Mouse (Mus musculus) testis, adult 2 months (tissue): ENCODE results near the gene Arl13a. TPM values are rescaled to one million over a fixed set of nuclear protein-coding genes. Genes with fewer than 3 reads are reported as not detected.
A peak's percentile ranks its signal among the peaks of the same experiment; 100 is the strongest.

Experiments used
- H3K27ac ChIP-seq: fragments of 200-500 bp; 2 replicates; pipeline ENCODE4 v1.5.1; 2012; ENCODE audit warnings: low read depth, low read length; ENCODE audit not compliant: control insufficient read depth, insufficient read depth
- H3K27me3 ChIP-seq: fragments of 200-500 bp; 2 replicates; pipeline ENCODE4 v1.6.1; 2012; ENCODE audit warnings: mild to moderate bottlenecking, low read length, moderate library complexity; ENCODE audit not compliant: control insufficient read depth, insufficient read depth
- H3K36me3 ChIP-seq: fragments of 200-500 bp; 2 replicates; pipeline ENCODE4 v1.6.1; 2012; ENCODE audit warnings: mild to moderate bottlenecking, low read length; ENCODE audit not compliant: control insufficient read depth, insufficient read depth
- H3K4me1 ChIP-seq: fragments of 200-500 bp; 2 replicates; pipeline ENCODE4 v1.6.1; 2012; ENCODE audit warnings: low read length; ENCODE audit not compliant: control insufficient read depth, insufficient read depth
- H3K4me3 ChIP-seq: fragments of 200-500 bp; 2 replicates; pipeline ENCODE4 v1.5.1; 2012; ENCODE audit warnings: low read depth, mild to moderate bottlenecking, low read length, moderate library complexity, mixed read lengths; ENCODE audit not compliant: control insufficient read depth
- CTCF ChIP-seq: fragments of 200-500 bp; IDR thresholded peaks from 2 replicates; pipeline ENCODE4 v1.5.1; 2012; ENCODE audit warnings: low read depth, mild to moderate bottlenecking, inconsistent platforms, low read length, moderate library complexity; ENCODE audit not compliant: control insufficient read depth, insufficient read depth, insufficient replicate concordance
- POLR2A ChIP-seq: fragments of 200-500 bp; IDR thresholded peaks from 2 replicates; pipeline ENCODE4 v1.6.1; 2012; ENCODE audit warnings: low read depth, mild to moderate bottlenecking, inconsistent platforms, low read length, moderate library complexity; ENCODE audit not compliant: control insufficient read depth
- polyA plus RNA-seq: library from polyadenylated mRNA; depleted of rRNA; stranded (reverse); fragments of >200 nt; gene quantifications from 2 replicates; pipeline ENCODE4 v1.2.3, GENCODE M21; 2012

The Arl13a gene
- polyA plus RNA-seq, 1 experiment, result 14.0 TPM

GRCm38 (mm10) chrX:134162826-134163225 is 24.5 kb upstream of the Arl13a start:
- H3K27me3 ChIP-seq, result no peaks in the 10 kb centered on the region

GRCm38 (mm10) chrX:134163484-134163883 is 23.8 kb upstream of the Arl13a start:
- H3K27me3 ChIP-seq, result no peaks in the 10 kb centered on the region
- no peaks in the 10 kb centered on the region for H3K36me3 ChIP-seq
- TF ChIP-seq CTCF (no peak), POLR2A (no peak)
- H3K4me1 ChIP-seq, result peaks cover 3% of the 10 kb centered on the region; the same call in 1 of the 2 replicates
- H3K4me3 ChIP-seq, result no peak overlapping the region
- H3K27ac ChIP-seq, result no peak overlapping the region

More at GRCm38 (mm10) chrX:134162826-134163225, 24.5 kb upstream of the Arl13a start:
- TF ChIP-seq CTCF, result no peak
- TF ChIP-seq POLR2A, result no peak
- no peaks in the 10 kb centered on the region for H3K36me3 ChIP-seq
- peak overlapping the region; percentile 5 for H3K4me3 ChIP-seq
- peaks cover 3% of the 10 kb centered on the region; the same call in 1 of the 2 replicates for H3K4me1 ChIP-seq
- no peak overlapping the region for H3K27ac ChIP-seq

- no peak for TF ChIP-seq POLR2A
- TF ChIP-seq CTCF, result no peak
- no peaks in the 10 kb centered on the region for H3K4me1 ChIP-seq
- no peaks in the 10 kb centered on the region for H3K27me3 ChIP-seq
- H3K36me3 ChIP-seq, result no peaks in the 10 kb centered on the region
- H3K4me3 ChIP-seq, result no peak overlapping the region
- H3K27ac ChIP-seq, result no peak overlapping the region
These were observed 16.7 kb upstream of the Arl13a start for GRCm38 (mm10) chrX:134170584-134170983.

GRCm38 (mm10) chrX:134174699-134175098 is 12.6 kb upstream of the Arl13a start:
- Histone ChIP-seq H3K27ac (no peak overlapping the region), H3K27me3 (no peaks in the 10 kb centered on the region), H3K4me3 (no peak overlapping the region), H3K36me3 (no peaks in the 10 kb centered on the region), H3K4me1 (no peaks in the 10 kb centered on the region)
- no peak for TF ChIP-seq POLR2A
- no peak for TF ChIP-seq CTCF

GRCm38 (mm10) chrX:134208491-134208890 is 21.2 kb downstream of the Arl13a start:
- Histone ChIP-seq H3K4me3 (no peak overlapping the region), H3K36me3 (no peaks in the 10 kb centered on the region), H3K4me1 (no peaks in the 10 kb centered on the region), H3K27me3 (no peaks in the 10 kb centered on the region), H3K27ac (no peak overlapping the region)
- TF ChIP-seq CTCF (no peak), POLR2A (no peak)

- H3K27me3 ChIP-seq, result no peaks in the 10 kb centered on the region
- no peak overlapping the region for H3K27ac ChIP-seq
- TF ChIP-seq CTCF (no peak), POLR2A (no peak)
- no peak overlapping the region for H3K4me3 ChIP-seq
- no peaks in the 10 kb centered on the region for H3K36me3 ChIP-seq
- H3K4me1 ChIP-seq, result no peaks in the 10 kb centered on the region
These were observed 23.9 kb downstream of the Arl13a start for GRCm38 (mm10) chrX:134211151-134211642.

- H3K36me3 ChIP-seq, result no peaks in the 10 kb centered on the region
- no peak overlapping the region for H3K27ac ChIP-seq
- TF ChIP-seq POLR2A (no peak), CTCF (no peak)
- no peak overlapping the region for H3K4me3 ChIP-seq
- no peaks in the 10 kb centered on the region for H3K4me1 ChIP-seq
- no peaks in the 10 kb centered on the region for H3K27me3 ChIP-seq
These were observed 30.9 kb downstream of the Arl13a start for GRCm38 (mm10) chrX:134218161-134218560.

- H3K36me3 ChIP-seq, result no peaks in the 10 kb centered on the region
- H3K27me3 ChIP-seq, result no peaks in the 10 kb centered on the region
- TF ChIP-seq CTCF (no peak), POLR2A (no peak)
- H3K4me1 ChIP-seq, result no peaks in the 10 kb centered on the region
- no peak overlapping the region for H3K4me3 ChIP-seq
- H3K27ac ChIP-seq, result no peak overlapping the region
These were observed 33.3 kb downstream of the Arl13a start for GRCm38 (mm10) chrX:134220618-134221017.
